Mouse (Mus musculus) MEL (cell line): ENCODE measurements around the gene Klhdc4. TPM values are rescaled to one million over a fixed set of nuclear protein-coding genes. Genes with fewer than 3 reads are reported as not detected.

Experiments
- DNase-seq: peaks from one replicate; pipeline ENCODE4 v3.0.0; 2011; ENCODE audit warnings: low read depth, low spot score
- H3K27ac ChIP-seq: 2 replicates; pipeline ENCODE4 v1.5.1; 2012; ENCODE audit warnings: low read depth, mild to moderate bottlenecking, control low read depth, low read length, moderate library complexity; ENCODE audit not compliant: control insufficient read depth
- H3K27me3 ChIP-seq, 2 experiments: fragments of 150-350 bp in 1 of 2; sonication (generic) in 1 of 2; 2 replicates each; pipeline ENCODE4 v1.6.1; 2012; ENCODE audit warnings: low read length in 2 of 2, mild to moderate bottlenecking in 2 of 2, improper control_type of control experiment in 1 of 2, moderate library complexity in 1 of 2; ENCODE audit not compliant: insufficient read depth in 2 of 2, control insufficient read depth in 1 of 2
- H3K36me3 ChIP-seq, 2 experiments: 2 replicates each; pipeline ENCODE4 v1.6.1; 2012 to 2014; ENCODE audit warnings: low read length in 2 of 2, improper control_type of control experiment in 1 of 2, inconsistent platforms in 1 of 2, mild to moderate bottlenecking in 1 of 2; ENCODE audit not compliant: insufficient read depth in 2 of 2, control insufficient read depth in 1 of 2
- H3K4me1 ChIP-seq, 2 experiments: fragments of 150-350 bp in 1 of 2; sonication (generic) in 1 of 2; 2 replicates each; pipeline ENCODE4 v1.6.1; 2012; ENCODE audit warnings: low read length in 2 of 2, improper control_type of control experiment in 1 of 2, mild to moderate bottlenecking in 1 of 2; ENCODE audit not compliant: insufficient read depth in 2 of 2, control insufficient read depth in 1 of 2
- H3K4me3 ChIP-seq, 2 experiments: fragments of 150-350 bp in 1 of 2; sonication (generic) in 1 of 2; 2 replicates each; pipeline ENCODE4 v1.5.1; 2012; ENCODE audit warnings: low read depth in 2 of 2, low read length in 2 of 2, mild to moderate bottlenecking in 2 of 2, moderate library complexity in 2 of 2, control low read depth in 1 of 2, improper control_type of control experiment in 1 of 2; ENCODE audit not compliant: control insufficient read depth in 1 of 2, insufficient read depth in 1 of 2
- H3K79me2 ChIP-seq: 2 replicates; pipeline ENCODE4 v1.6.1; 2012; ENCODE audit warnings: mild to moderate bottlenecking, low read length, moderate library complexity; ENCODE audit not compliant: control insufficient read depth, poor library complexity, insufficient read depth
- H3K9ac ChIP-seq: 2 replicates; pipeline ENCODE4 v1.6.1; 2012; ENCODE audit warnings: low read depth, mild to moderate bottlenecking, control low read depth, low read length, moderate library complexity; ENCODE audit not compliant: control insufficient read depth, poor library complexity, severe bottlenecking
- H3K9me3 ChIP-seq: fragments of 150-350 bp; sonication (generic); replicated peaks from 2 replicates; pipeline ENCODE4 v1.6.1; 2012; ENCODE audit warnings: mild to moderate bottlenecking, low read length, improper control_type of control experiment, moderate library complexity; ENCODE audit not compliant: insufficient read depth
- CHD1 ChIP-seq: IDR thresholded peaks from 2 replicates; pipeline ENCODE4 v1.6.1; 2012; ENCODE audit warnings: low read depth, mild to moderate bottlenecking, inconsistent platforms, low read length, improper control_type of control experiment
- CHD2 ChIP-seq: IDR thresholded peaks from 2 replicates; pipeline ENCODE4 v1.6.1; 2011; ENCODE audit warnings: low read length, improper control_type of control experiment
- E2F4 ChIP-seq: IDR thresholded peaks from 2 replicates; pipeline ENCODE4 v1.6.1; 2011; ENCODE audit warnings: low read depth, low read length, improper control_type of control experiment, borderline replicate concordance
- ETS1 ChIP-seq: IDR thresholded peaks from 2 replicates; pipeline ENCODE4 v1.6.1; 2012; ENCODE audit warnings: low read depth, mild to moderate bottlenecking, inconsistent platforms, low read length, improper control_type of control experiment, moderate library complexity
- GATA1 ChIP-seq: IDR thresholded peaks from 2 replicates; pipeline ENCODE4 v1.6.1; 2011; ENCODE audit warnings: low read depth, low read length, improper control_type of control experiment
- JUND ChIP-seq: IDR thresholded peaks from 2 replicates; pipeline ENCODE4 v1.6.1; 2011; ENCODE audit warnings: low read depth, mild to moderate bottlenecking, improper control_type of control experiment, low read length
- MAFK ChIP-seq: IDR thresholded peaks from 2 replicates; pipeline ENCODE4 v1.6.1; 2011; ENCODE audit warnings: low read depth, mild to moderate bottlenecking, low read length, improper control_type of control experiment, borderline replicate concordance
- MAX ChIP-seq: IDR thresholded peaks from 2 replicates; pipeline ENCODE4 v1.6.1; 2011; ENCODE audit warnings: low read length, improper control_type of control experiment
- MAZ ChIP-seq: IDR thresholded peaks from 2 replicates; pipeline ENCODE4 v1.6.1; 2012; ENCODE audit warnings: low read depth, mild to moderate bottlenecking, inconsistent platforms, low read length, improper control_type of control experiment
- MEF2A ChIP-seq: IDR thresholded peaks from 2 replicates; pipeline ENCODE4 v1.6.1; 2014; ENCODE audit warnings: low read depth, mild to moderate bottlenecking, inconsistent platforms, low read length, improper control_type of control experiment; ENCODE audit not compliant: poor library complexity, insufficient replicate concordance, severe bottlenecking; ENCODE audit errors: extremely low read depth
- MXI1 ChIP-seq: IDR thresholded peaks from 2 replicates; pipeline ENCODE4 v1.6.1; 2011; ENCODE audit warnings: mild to moderate bottlenecking, low read depth, low read length, improper control_type of control experiment
- MYB ChIP-seq: IDR thresholded peaks from 2 replicates; pipeline ENCODE4 v1.6.1; 2011; ENCODE audit warnings: mild to moderate bottlenecking, low read depth, low read length, improper control_type of control experiment
- MYC ChIP-seq: IDR thresholded peaks from 2 replicates; pipeline ENCODE4 v1.6.1; 2011; ENCODE audit warnings: low read depth, mild to moderate bottlenecking, low read length, improper control_type of control experiment, moderate library complexity
- POLR2A ChIP-seq, 2 experiments: IDR thresholded peaks; 2 replicates each; pipeline ENCODE4 v1.6.1; 2011 to 2012; ENCODE audit warnings: low read length in 2 of 2, mild to moderate bottlenecking in 2 of 2, control low read depth in 1 of 2, improper control_type of control experiment in 1 of 2, low read depth in 1 of 2, moderate library complexity in 1 of 2; ENCODE audit not compliant: control insufficient read depth in 1 of 2, insufficient read depth in 1 of 2, poor library complexity in 1 of 2
- POLR2AphosphoS2 ChIP-seq: IDR thresholded peaks from 2 replicates; pipeline ENCODE4 v1.6.1; 2011; ENCODE audit warnings: low read length, improper control_type of control experiment
- POLR2AphosphoS5 ChIP-seq: IDR thresholded peaks from 2 replicates; pipeline ENCODE4 v1.6.1; 2012; ENCODE audit warnings: low read depth, borderline replicate concordance, mild to moderate bottlenecking, inconsistent platforms, low read length, moderate library complexity, mixed read lengths
- RAD21 ChIP-seq: IDR thresholded peaks from 2 replicates; pipeline ENCODE4 v1.6.1; 2011; ENCODE audit warnings: mild to moderate bottlenecking, low read depth, low read length, improper control_type of control experiment
- RCOR1 ChIP-seq: IDR thresholded peaks from 2 replicates; pipeline ENCODE4 v1.6.1; 2012; ENCODE audit warnings: low read depth, mild to moderate bottlenecking, inconsistent platforms, low read length, improper control_type of control experiment
- TAL1 ChIP-seq: IDR thresholded peaks from 2 replicates; pipeline ENCODE4 v1.6.1; 2012; ENCODE audit warnings: mild to moderate bottlenecking, inconsistent platforms, low read length, moderate library complexity, mixed read lengths
- TBP ChIP-seq: IDR thresholded peaks from 2 replicates; pipeline ENCODE4 v1.8.0; 2011; ENCODE audit warnings: low read depth, low read length, improper control_type of control experiment
- TCF12 ChIP-seq: IDR thresholded peaks from 2 replicates; pipeline ENCODE4 v1.6.1; 2014; ENCODE audit warnings: low read depth, mild to moderate bottlenecking, inconsistent platforms, low read length, improper control_type of control experiment, moderate library complexity
- UBTF ChIP-seq: IDR thresholded peaks from 2 replicates; pipeline ENCODE4 v1.6.1; 2012; ENCODE audit warnings: low read depth, mild to moderate bottlenecking, inconsistent platforms, low read length, improper control_type of control experiment, moderate library complexity, borderline replicate concordance; ENCODE audit not compliant: insufficient read depth
- USF1 ChIP-seq: IDR thresholded peaks from 2 replicates; pipeline ENCODE4 v1.6.1; 2014; ENCODE audit warnings: low read depth, mild to moderate bottlenecking, inconsistent platforms, low read length, improper control_type of control experiment, moderate library complexity
- ZC3H11A ChIP-seq: IDR thresholded peaks from 2 replicates; pipeline ENCODE4 v1.6.1; 2012; ENCODE audit warnings: low read depth, mild to moderate bottlenecking, inconsistent platforms, low read length, improper control_type of control experiment
- ZKSCAN1 ChIP-seq: IDR thresholded peaks from 2 replicates; pipeline ENCODE4 v1.6.1; 2012; ENCODE audit warnings: low read depth, mild to moderate bottlenecking, inconsistent platforms, low read length, improper control_type of control experiment, moderate library complexity
- ZNF384 ChIP-seq: IDR thresholded peaks from 2 replicates; pipeline ENCODE4 v1.6.1; 2012; ENCODE audit warnings: low read depth, mild to moderate bottlenecking, inconsistent platforms, low read length, improper control_type of control experiment
- polyA plus RNA-seq, 2 experiments: library from polyadenylated mRNA; stranded (reverse) in 1 of 2; unstranded in 1 of 2; fragments of >175 nt in 1 of 2; fragments of >200 nt in 1 of 2; gene quantifications; 2 replicates each; pipeline versions ENCODE4 v1.2.1 to v1.2.4; 2012; ENCODE audit warnings: low replicate concordance in 2 of 2, low read depth in 1 of 2; ENCODE audit not compliant: insufficient read length in 2 of 2, insufficient read depth in 1 of 2, missing spikeins in 1 of 2
- total RNA-seq: library from RNA; depleted of rRNA; stranded (reverse); fragments of 300-350 nt; gene quantifications from 2 replicates; pipeline ENCODE4 v1.2.3, GENCODE M21; 2012

Klhdc4 gene
- total and polyA plus RNA-seq, 3 experiments, result 49.8 to 65.2 TPM; not detected in 1

DNA sequence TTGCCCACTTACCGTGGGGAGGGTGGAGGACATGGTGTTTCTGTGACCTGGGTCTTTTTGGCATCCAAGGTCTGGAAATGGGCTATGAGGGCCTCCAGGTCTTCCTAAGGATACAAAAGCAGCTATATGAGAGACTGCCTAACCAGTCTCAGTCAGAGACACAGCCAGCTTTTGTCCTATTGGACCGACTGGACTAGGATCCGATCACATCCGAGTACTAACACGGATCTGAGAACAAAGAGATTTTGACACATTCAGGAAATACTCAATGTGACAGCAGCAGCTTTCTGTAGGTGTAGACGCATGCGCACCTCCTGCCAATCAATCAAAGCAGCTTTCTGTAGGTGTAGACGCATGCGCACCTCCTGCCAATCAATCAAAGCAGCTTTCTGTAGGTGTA, 7.6 kb downstream of the Klhdc4 start:
- H3K9ac ChIP-seq, result no peak overlapping the region
- H3K4me3 ChIP-seq, result no peak overlapping the region
- no peaks in the 10 kb centered on the region for H3K9me3 ChIP-seq
- TF ChIP-seq ZC3H11A, result no peak
- no peak for TF ChIP-seq CHD2
- no peak for TF ChIP-seq TCF12
- TF ChIP-seq CHD1, result no peak
- TF ChIP-seq MAZ, result no peak
- no peak for TF ChIP-seq ZNF384
- no peak for TF ChIP-seq E2F4
- no peak for TF ChIP-seq MAX
- TF ChIP-seq USF1, result no peak
- TF ChIP-seq UBTF, result no peak
- no peak for DNase-seq
- H3K4me1 ChIP-seq, result no peaks in the 10 kb centered on the region
- no peaks in the 10 kb centered on the region for H3K27me3 ChIP-seq
- H3K79me2 ChIP-seq, result peaks cover 6% of the 10 kb centered on the region; the same call in 1 of the 2 replicates
- no peak overlapping the region for H3K27ac ChIP-seq
- no peaks in the 10 kb centered on the region; a peak in 1 of 4 replicates for H3K36me3 ChIP-seq

DNA sequence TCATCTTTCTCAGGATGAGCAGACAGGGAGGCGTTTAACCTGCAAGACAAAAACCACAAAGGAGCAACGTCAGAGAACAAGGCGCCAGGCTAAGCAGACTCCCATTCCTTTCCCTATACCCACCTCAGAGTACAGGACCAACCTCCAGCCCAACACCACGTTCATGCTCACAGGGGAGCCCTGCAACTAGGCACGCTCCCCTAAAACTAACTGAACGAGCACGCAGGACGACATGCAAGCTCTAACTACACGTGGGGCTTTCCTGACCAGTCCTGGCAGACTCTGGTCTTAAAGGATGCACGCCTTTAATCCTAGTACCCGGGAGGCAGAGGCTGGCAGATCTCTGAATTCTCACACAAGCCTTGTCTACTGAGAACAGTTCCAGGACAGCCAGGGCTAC, 8.0 kb downstream of the Klhdc4 start:
- TF ChIP-seq MEF2A (no peak), TAL1 (no peak), POLR2AphosphoS2 (no peak), ETS1 (no peak), POLR2AphosphoS5 (no peak), MYC (no peak), MAFK (no peak), JUND (no peak), UBTF (no peak), ZKSCAN1 (no peak), RAD21 (no peak), MXI1 (no peak), CHD2 (no peak), MYB (no peak), ZNF384 (no peak), TBP (no peak), GATA1 (no peak), RCOR1 (no peak), POLR2A (IDR thresholded peaks at IDR 0.05; ENCODE audit: control insufficient read depth in 1 of 2, insufficient read depth in 1 of 2, low read depth in 1 of 2, low read length in 2 of 2, poor library complexity in 1 of 2) (no peak)
- no peak overlapping the region for H3K4me3 ChIP-seq
- DNase-seq, result no peak
- H3K79me2 ChIP-seq, result peaks cover 6% of the 10 kb centered on the region; the same call in 1 of the 2 replicates
- no peaks in the 10 kb centered on the region for H3K4me1 ChIP-seq
- no peak overlapping the region for H3K27ac ChIP-seq
- H3K27me3 ChIP-seq, result no peaks in the 10 kb centered on the region
- no peaks in the 10 kb centered on the region for H3K9me3 ChIP-seq
- no peaks in the 10 kb centered on the region; a peak in 1 of 4 replicates for H3K36me3 ChIP-seq
- H3K9ac ChIP-seq, result no peak overlapping the region
